Mouse (Mus musculus) embryo, embryonic 10 days (tissue): ENCODE results near the gene Numb.
A peak's percentile ranks its signal among the peaks of the same experiment; 100 is the strongest.
"Not testable (repeated sequence)": the region's sequence is repeated elsewhere in the genome, so short reads cannot be mapped to it uniquely, and the experiment has no call there.

ENCODE experiments used
- DNase-seq: peaks from one replicate; pipeline ENCODE4 v3.0.0-alpha.2; 2015; ENCODE audit warnings: low spot score

The Numb gene

GRCm38 (mm10) chr12:83922724-83923485 is 1.2 kb upstream of the Numb start:
- DNase-seq = no peak

- peak; percentile 44 for DNase-seq
Measured at GRCm38 (mm10) chr12:83920721-83921441, 853 bp downstream of the Numb start.

GRCm38 (mm10) chr12:83916884-83917283 is 4.8 kb downstream of the Numb start:
- DNase-seq = no peak

GRCm38 (mm10) chr12:83914797-83915196 is 6.9 kb downstream of the Numb start:
- DNase-seq = no peak

- DNase-seq = no peak
Measured at GRCm38 (mm10) chr12:83914202-83914740, 7.5 kb downstream of the Numb start.

- DNase-seq = no peak
Measured at GRCm38 (mm10) chr12:83910451-83910850, 11.3 kb downstream of the Numb start.

- no peak for DNase-seq
Measured at GRCm38 (mm10) chr12:83892926-83893325, 28.8 kb downstream of the Numb start.

- DNase-seq = no peak
Measured at GRCm38 (mm10) chr12:83891278-83891677, 30.5 kb downstream of the Numb start.

GRCm38 (mm10) chr12:83889128-83889527 is 32.6 kb downstream of the Numb start:
- DNase-seq = no peak

GRCm38 (mm10) chr12:83885516-83886285 is 36.0 kb downstream of the Numb start:
- no peak for DNase-seq

- not testable (repeated sequence) for DNase-seq
Measured at GRCm38 (mm10) chr12:83885065-83885464, 36.7 kb downstream of the Numb start.

- no peak for DNase-seq
Measured at GRCm38 (mm10) chr12:83882503-83882902, 39.2 kb downstream of the Numb start.

GRCm38 (mm10) chr12:83882088-83882487 is 39.6 kb downstream of the Numb start:
- DNase-seq = no peak

- no peak for DNase-seq
Measured at GRCm38 (mm10) chr12:83880913-83881312, 40.8 kb downstream of the Numb start.

GRCm38 (mm10) chr12:83875097-83875496 is 46.6 kb downstream of the Numb start:
- DNase-seq = no peak

GRCm38 (mm10) chr12:83874597-83874996 is 47.1 kb downstream of the Numb start:
- no peak for DNase-seq

- DNase-seq = no peak
Measured at GRCm38 (mm10) chr12:83864501-83864900, 57.2 kb downstream of the Numb start.

- DNase-seq = no peak
Measured at GRCm38 (mm10) chr12:83861880-83862279, 59.9 kb downstream of the Numb start.

- DNase-seq = no peak
Measured at GRCm38 (mm10) chr12:83860688-83861087, 61.0 kb downstream of the Numb start.

- DNase-seq = no peak
Measured at GRCm38 (mm10) chr12:83858052-83858451, 63.7 kb downstream of the Numb start.

GRCm38 (mm10) chr12:83855211-83855610 is 66.5 kb downstream of the Numb start:
- no peak for DNase-seq

GRCm38 (mm10) chr12:83854281-83854680 is 67.5 kb downstream of the Numb start:
- no peak for DNase-seq
